Mouse (Mus musculus) urinary bladder, adult 18-20 months (tissue): Measurements from ENCODE around the gene Atg7.

ENCODE experiments used
- DNase-seq, 2 experiments: peaks; one replicate each; pipeline ENCODE4 v3.0.0; 2022; ENCODE audit warnings: low spot score in 2 of 2, mixed read lengths in 2 of 2

Atg7 gene

GRCm38 (mm10) chr6:114901321-114901824 is 258.5 kb downstream of the Atg7 start:
- DNase-seq, result peak in 1 of 2 experiments; percentile 55

GRCm38 (mm10) chr6:114901921-114902320 is 259.0 kb downstream of the Atg7 start:
- DNase-seq, result no peak

GRCm38 (mm10) chr6:114904233-114904632 is 261.3 kb downstream of the Atg7 start:
- DNase-seq, result no peak

GRCm38 (mm10) chr6:114904818-114905217 is 261.9 kb downstream of the Atg7 start:
- no peak for DNase-seq

GRCm38 (mm10) chr6:114905253-114906028 is 262.5 kb downstream of the Atg7 start:
- DNase-seq, result no peak

- no peak for DNase-seq
These were observed 263.3 kb downstream of the Atg7 start for GRCm38 (mm10) chr6:114906209-114906608.

- DNase-seq, result no peak
These were observed 264.6 kb downstream of the Atg7 start for GRCm38 (mm10) chr6:114907459-114907858.

GRCm38 (mm10) chr6:114909801-114910200 is 266.9 kb downstream of the Atg7 start:
- no peak for DNase-seq
